Mouse (Mus musculus): ENCODE measurements around the gene Wdfy4.
A peak's percentile ranks its signal among the peaks of the same experiment; 100 is the strongest.

Gene Wdfy4

DNA sequence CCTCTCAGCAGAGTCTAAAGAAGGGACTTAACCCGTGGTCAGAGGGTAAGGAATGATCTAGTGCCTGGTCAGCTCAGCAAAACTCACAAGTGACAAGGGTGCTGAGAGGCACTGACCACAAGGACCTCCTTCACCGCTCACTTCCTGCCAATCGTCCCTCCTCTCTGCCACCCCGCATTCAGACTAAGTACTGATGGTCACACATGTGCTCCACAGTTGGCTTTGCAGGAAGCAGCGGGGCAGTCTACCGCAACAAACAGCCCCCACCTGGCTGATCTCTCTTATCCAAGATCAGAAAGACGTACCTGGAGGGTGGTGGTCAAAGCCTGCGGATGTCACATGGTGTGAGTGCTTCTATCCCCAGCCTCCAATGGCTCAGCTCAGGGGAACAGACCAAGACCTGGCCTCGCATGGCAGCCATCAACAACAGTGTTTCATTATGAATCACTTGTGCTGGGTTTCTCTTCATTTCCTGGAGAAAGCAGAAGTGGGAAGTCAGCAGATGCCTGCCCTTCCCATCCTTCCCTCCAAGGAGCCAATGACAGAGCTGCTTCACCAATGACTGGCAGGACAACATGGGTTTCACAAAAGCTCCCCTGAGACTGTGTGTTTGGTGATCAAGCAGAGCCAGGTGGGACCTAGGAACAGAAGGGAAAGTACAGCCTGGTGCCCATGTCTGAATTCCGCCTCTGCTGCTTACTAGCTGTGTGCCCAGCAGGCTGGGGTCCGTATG lies at the start of gene Wdfy4:
Gene Wdfy4 (minus strand): TSS at position 441 of the 733 bp plus-strand sequence.
- peak in 1 of 2 experiments; percentile 1 for DNase-seq (ENCODE audit: low read depth in 2 of 2, low spot score in 2 of 2)

DNA sequence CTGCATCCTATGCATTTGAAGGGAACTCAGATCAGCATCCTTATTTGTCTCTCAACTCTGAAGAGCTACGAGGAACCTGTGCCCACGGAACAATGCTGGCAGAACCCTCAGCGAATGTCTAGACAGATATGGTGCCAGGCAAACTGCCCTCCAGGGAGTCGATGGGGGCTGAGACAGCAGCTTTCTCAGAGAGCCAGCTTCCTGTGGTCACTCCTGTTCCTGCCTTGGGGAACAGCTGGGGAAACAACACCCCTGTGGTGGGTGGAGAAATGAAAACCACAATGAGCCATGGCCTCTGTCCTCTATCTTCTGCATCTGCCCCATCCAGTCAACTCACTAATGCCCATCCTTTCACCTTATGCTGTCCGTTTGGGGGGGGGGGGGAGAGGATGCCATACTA lies 46.7 kb upstream of the Wdfy4 start:
- DNase-seq (ENCODE audit: low read depth in 2 of 2, low spot score in 2 of 2): no peak

DNA sequence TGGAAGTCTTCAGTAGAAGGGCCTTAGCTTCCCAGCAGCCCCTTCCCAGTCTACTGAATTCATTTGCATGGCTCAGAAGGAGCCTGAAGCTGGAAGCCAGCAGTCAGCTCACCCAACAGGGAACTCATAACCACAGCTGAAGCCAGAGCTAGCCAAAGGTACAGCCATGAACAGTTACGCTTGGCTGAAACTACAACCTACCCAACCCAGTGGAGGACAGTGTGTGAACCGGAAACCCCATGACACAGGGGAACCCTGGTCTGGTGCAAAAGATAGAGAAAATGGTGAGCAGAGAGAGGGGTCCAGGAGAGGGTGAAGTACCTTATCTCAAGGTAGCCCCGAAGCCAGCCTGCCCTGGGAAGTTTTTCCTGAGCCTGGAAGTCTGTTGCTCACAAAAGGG lies 46.0 kb upstream of the Wdfy4 start:
- no peak for DNase-seq (ENCODE audit: low read depth in 2 of 2, low spot score in 2 of 2)

DNA sequence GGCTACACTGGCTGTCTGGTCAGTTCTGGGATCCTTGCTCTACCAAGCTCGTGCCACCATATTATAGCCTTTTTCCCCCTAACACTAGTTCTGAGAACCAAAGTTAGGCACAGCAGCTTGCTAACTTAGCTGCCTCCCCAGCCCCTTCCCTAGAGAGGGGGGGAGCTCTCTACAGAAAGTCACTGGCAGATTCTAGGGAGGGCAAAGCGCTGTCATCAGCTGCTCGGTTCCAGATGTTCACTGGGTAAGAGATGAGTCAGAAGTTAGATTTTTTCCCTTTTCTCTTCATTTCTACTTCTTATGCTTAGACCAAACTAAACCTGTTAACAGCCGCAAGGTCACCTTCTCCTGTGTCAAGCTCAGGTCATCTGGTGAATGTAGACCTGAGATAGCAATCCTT lies 45.4 kb upstream of the Wdfy4 start:
- no peak for DNase-seq (ENCODE audit: low read depth in 2 of 2, low spot score in 2 of 2)

DNA sequence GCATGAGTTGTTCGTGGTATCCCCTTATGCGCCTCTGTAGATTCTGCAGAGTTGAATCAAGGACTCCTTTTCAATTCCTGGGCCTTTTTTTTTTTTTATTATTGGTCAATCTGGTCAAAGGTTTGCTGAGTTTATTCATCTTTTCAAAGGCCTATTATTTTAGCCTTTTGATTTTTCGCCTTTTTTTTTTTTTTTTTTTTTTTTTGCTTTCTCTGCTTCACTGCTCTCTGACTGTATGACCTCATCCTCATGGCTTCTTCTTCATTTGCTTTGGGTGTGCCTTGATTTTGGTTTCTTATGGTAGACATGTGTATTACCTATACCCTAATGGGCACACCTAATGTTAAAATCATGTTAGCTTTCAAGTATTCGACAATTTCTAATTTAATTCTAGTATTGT lies 39.9 kb upstream of the Wdfy4 start:
- no peak for DNase-seq (ENCODE audit: low read depth in 2 of 2, low spot score in 2 of 2)

DNA sequence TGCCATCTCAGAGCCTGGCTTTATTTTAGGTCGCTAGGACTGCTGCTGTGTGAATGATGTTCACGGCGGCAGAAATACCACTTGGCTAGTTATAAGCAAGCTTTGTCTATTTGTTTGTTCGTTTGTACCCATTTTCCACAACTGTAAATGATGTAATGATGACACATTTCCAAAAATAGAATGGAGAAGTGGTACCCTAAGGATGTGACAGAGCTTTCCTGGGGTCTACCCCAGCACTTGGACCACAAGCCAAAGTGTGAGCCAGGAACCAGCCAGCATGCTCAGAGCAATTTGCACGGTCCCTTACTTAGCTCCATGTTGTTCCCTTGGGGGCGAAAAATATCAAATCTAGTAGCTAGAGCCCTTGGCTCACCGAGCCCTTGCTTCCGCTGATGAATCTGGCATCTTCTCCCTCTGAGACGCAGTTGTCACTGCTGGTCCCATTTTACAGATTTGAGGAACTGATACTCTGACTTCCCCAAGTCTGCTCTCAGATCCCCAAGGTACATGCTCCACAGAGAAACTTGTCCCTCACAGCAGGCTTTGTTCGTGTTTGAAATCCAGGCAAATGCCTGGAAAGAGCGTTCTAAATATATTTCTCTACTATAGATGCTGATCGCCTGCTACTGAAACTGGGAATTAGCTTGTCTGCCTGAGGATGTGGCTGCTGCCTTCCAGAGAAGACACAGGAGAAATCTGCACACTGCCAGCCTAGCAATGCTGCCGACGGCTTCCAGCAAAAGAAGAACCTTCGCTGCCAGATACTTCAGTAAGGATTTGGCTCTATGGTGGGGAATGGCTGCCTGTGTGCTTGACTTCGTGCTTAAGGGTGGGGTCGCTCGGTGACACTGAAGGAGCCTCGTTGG lies 31.3 kb upstream of the Wdfy4 start:
- DNase-seq (ENCODE audit: low read depth in 2 of 2, low spot score in 2 of 2): no peak

DNA sequence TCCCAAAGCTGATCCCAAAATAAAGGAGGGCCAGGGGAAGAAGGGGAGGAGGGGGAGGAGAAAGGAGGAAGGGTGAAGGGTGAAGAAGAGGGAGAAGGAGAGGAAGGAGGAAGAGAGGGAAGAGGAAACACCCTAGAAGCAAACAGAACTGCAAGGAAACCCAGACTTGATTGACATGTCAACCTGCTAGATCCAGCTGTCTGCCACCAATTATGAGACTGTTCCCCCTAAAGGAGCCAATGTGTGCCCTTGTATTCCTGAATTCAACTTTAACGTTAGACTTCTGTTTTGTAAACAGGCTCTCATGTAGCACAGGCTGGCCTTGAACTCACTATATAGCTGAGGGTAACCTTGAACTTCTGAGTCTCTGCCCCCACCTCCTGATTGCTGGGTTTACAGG lies 29.9 kb upstream of the Wdfy4 start:
- no peak for DNase-seq (ENCODE audit: low read depth in 2 of 2, low spot score in 2 of 2)

DNA sequence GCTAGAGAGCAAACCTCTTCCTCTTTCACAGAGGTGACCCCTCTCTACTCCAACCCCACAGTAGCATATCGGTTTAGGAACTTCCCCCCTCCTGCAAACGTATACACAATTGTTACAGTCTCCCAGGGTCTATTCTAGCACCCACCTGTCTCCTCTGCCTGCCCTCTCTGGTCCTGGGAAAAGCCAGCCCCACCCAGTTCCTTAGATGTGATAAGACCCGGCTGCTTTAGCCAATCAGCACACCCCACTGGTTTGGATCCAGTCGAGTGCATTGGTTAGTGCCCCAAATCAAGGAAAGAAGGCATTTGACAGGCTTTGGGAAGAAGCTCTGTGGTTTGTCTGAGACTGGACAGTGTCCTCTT lies 29.4 kb upstream of the Wdfy4 start:
- no peak for DNase-seq (ENCODE audit: low read depth in 2 of 2, low spot score in 2 of 2)

DNA sequence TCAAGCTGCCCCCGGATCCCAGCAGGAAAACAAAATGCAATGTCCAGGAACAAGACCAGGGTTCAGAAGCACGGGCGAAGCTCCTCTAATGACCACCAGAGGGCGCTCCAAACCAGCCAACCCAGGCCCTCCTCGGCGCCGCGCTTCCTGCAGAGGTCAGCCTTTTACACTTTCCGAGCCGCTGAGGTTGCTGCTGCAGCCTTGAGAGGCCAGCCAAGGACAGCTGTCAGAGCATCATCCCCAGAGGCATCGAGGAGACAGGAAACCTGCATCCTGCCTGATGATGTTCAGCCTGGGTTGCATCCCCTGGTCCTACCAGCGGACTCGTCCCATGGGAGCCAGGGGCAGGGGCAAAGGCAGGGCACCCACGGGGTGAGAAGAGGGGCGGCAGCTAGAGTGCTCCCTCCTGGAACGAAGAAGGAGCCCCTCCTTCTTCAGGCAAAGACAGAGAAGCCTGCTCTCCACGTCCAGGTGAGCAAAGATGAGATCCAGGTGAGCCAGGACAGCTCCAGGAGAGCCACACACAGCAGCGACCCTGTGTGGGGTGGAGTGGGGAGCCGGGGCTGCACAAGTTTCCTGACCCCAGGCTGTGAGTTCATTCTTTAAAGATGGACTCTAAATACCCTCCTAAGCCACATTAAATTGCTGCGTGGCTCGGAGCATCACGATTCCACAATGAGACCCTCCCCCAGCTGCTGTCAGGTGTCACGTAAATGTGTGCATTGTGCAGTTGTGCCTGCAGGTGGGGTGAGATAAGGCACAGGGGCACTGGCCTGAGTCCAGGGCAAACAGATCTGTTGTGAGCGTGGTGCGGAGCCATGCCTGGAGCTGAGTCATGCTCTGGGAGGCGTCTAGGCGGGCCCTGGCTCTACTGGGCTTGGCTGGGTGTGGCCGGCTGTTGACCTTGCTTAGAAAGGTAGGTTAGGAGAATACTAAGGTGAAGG lies 28.8 kb upstream of the Wdfy4 start, which contains the start of gene Arhgap22:
Gene Arhgap22 (plus strand): TSS at position 204 of the 944 bp plus-strand sequence.
- DNase-seq (ENCODE audit: low read depth in 2 of 2, low spot score in 2 of 2): peak; percentile 15 to 36

DNA sequence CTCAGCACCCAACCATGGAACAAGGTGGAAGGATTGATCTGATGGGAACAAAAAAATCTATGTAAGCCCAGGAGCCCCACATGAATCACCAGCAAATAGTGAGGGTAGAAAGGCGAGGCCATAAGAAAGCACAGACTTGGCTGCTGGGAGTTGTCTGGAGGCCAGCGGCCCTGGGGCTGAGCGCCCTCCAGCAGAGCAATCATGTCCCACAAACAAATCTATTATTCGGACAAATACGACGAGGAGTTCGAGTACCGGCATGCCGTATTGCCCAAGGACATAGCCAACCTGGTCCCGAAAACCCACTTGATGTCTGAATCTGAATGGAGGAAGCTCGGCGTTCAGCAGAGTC lies 27.6 kb upstream of the Wdfy4 start:
- no peak for DNase-seq (ENCODE audit: low read depth in 2 of 2, low spot score in 2 of 2)

DNA sequence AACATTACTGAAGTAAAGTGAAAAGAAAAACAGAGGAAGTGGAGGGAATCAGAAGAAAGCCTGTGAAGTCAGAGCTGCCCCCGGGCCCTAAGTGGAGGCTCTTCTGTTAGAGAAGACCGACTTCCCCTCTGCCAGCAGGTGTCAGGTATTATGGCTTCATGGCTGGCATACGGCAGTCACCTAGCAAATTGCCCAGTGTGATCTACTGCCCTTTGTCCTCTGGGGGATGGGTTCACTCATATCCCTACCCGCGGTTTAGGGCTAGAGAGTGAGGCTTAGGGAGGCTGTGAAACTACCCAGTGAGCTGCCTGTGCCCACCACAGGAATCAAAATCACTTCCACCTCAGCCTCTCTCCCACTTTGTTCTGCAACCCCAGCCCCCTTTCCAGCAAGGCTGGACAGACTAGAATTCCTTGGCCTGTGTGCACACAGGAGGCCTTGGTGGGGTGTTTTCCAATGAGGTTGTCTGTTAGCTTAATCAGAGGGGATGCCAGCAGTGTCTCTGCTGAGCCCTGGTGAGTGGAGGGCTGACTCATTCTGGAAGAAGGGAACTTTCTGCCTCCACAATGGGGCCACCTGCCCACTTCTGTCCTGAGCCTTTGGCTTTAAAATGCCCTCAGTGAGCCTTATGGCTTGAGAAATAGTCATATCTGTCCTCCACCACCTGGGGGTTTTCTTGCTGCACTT lies 27.1 kb upstream of the Wdfy4 start:
- DNase-seq (ENCODE audit: low read depth in 2 of 2, low spot score in 2 of 2): no peak

DNA sequence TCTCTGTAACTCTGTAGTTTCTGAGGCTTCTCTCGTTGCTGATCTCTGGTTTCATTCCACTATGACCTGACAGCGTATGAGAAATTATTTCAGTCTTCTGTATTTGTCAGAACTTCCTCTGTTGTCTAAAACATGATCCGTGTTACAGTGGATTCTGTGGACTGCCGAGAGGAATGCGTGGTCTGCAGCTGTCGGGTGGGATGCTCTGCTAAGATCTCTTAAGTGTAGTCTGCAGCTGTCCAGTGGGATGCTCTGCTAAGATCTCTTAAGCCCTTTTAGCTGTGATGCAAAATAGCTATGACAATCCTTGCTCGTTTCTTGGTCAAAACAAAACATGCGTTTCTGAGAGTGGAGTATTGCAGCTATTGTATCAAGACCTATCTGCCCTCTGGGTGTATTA lies 25.5 kb upstream of the Wdfy4 start:
- no peak for DNase-seq (ENCODE audit: low read depth in 2 of 2, low spot score in 2 of 2)

DNA sequence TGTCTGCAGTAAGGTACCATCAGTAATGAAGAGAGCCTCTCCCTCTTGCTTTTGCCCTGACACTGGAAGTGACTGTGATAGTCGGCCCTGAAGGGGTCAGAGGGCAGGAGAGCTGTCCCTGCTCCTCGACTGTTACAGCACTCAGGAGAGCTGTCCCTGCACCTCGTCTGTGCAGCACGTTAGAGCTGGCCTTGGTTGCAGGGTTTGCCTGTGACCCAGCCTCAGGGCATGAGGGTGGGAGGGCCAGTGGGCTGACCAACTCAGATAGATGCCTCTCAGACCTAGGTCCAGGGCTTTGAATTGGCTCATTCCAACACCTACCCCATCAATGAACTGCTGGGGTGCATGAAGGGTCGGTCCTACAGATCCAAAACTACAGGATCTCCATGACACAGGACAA lies 23.0 kb upstream of the Wdfy4 start:
- DNase-seq (ENCODE audit: low read depth in 2 of 2, low spot score in 2 of 2): no peak

DNA sequence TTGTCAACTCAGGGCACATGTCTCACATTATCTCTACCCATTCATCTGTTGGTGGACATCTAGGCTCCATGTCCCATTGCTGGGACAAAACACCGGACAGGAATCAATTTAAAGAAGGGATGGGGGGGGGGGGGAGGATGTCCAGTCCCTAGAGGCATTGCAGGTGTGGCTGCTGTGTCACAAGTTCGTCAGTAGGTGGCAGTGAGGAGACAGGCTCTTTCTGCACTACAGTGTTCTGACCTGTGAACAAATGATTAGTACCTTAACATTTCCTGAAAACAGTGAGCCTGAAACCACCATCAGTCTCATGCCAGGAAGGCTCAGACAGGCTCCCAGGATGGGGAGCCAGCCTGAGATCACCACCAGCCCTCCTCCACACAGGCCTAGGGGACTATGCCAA lies 21.7 kb upstream of the Wdfy4 start:
- no peak for DNase-seq (ENCODE audit: low read depth in 2 of 2, low spot score in 2 of 2)

DNA sequence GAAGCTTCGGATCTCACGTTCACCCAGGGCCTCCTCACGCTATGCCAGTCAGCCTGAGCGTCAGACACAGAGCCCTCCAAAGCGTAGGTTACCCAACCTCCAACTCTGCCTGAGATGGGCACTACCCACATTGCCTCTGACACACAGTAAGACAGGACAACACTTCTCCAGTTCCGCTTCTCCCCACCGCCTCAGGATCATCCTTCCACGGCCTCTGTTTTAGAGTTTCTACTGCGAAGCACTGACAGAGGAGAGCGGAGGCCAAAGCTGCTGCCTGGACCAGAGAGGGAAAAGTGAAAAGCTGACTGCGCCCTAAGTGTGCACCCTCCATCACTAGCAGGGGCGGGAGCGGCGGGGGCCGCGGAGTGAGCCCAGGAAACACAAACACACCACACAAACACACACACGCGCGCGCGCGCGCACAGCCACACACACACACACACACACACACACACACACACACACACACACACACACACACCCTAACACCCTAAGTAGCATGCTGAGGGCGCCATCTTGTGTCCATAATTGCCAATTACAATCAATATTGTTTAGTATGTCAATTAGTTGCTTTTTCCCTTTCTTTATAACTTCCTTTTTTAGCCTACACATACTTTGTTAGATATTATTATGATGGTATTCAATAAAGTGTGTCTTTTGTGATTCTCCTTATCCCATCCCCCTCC lies 20.1 kb upstream of the Wdfy4 start:
- DNase-seq (ENCODE audit: low read depth in 2 of 2, low spot score in 2 of 2): no peak

DNA sequence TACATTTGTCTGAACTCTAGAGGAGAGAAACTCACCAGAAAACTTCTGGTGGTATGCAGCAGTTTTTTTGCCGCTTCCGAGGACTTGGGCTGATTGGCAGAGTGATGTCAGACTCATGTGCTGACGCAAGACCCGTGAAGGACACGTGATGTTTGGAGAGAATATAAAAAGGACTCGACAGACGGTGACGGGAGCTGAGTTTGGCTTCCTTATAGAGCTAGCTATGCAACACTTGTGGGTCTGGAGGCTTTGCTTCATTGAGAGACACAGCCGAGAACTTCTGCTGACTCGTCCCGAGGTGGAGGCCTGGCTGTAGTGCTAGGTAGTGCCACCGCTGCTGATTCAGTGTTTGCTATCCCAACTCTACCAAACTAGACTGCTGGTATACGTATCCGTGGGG lies 18.5 kb upstream of the Wdfy4 start:
- DNase-seq (ENCODE audit: low read depth in 2 of 2, low spot score in 2 of 2): no peak

DNA sequence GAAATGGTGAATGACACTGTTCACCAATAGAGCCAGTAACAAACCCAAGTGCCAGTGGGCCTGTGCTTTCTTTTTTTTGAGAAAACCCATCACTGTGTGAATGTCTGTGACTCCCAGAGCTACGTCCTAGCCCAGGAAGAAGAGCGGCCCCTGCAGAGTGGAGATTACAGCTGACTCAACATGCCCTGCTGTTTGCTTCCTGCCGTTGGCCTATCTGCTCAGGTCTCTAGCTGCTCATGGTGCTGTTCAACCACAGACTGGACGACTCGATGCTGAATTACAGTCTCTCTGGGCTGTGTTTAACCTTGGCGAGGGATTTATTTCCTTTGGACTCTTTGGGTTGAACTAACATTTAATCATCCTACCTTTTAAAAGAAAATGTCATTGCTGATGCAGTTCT lies 17.6 kb upstream of the Wdfy4 start:
- DNase-seq (ENCODE audit: low read depth in 2 of 2, low spot score in 2 of 2): no peak

DNA sequence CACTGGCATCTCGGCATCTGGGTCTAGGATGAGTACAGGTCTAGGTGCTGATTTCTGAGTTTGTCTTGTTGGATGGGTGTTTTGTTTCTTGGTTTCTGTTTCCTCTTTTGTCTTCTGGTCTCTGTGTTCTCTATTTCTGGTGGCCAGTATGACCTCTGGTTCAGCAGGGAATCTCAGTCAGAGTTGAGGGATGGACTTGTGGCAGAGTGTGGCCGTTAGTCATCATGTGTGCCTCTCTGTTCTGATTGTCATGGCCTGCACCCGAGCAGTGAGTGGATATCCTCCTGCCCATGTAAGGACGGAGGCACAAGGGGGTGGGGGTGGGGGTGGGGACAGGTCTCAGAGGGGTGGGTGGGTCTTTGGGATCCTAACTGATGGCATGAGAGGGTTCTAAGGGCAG lies 16.9 kb upstream of the Wdfy4 start:
- no peak for DNase-seq (ENCODE audit: low read depth in 2 of 2, low spot score in 2 of 2)

DNA sequence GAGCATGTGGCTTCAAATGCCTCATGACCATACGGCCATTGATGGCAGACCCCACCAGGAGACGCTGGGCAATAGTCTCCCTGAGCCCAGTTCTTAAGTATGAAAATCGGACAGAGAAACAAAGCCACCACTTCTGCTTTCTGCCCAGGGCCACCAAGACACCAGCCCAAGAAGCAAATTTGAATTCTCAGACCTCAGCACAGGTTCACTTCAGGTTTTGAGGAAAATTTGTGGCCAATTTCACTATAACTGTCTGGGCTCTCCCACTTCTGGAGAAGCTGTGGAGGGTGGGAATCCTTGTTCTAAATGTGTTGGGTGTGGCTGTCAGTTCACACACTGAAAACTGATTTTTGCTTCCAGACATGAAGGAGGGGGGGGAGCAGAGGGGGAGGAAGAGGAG lies 8.9 kb upstream of the Wdfy4 start:
- DNase-seq (ENCODE audit: low read depth in 2 of 2, low spot score in 2 of 2): no peak

DNA sequence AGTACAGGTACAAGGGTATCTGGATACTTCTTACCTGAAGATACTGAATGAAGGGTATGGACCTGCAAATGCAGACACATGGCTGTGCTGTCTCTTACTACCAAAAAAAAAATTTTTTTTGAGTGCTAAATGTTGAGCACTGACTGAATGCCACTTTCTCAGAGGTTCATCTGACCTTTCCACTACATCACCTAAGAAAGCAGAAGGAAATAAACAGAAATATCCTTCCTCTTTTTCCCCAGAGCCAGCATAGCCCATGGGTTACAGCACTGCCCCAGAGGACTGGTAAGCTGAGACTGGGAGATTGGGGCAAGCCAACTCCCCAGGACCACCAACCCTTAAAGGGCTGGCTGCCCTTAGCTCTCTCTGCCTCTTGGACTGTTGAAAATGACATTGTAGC lies 8.5 kb upstream of the Wdfy4 start:
- DNase-seq (ENCODE audit: low read depth in 2 of 2, low spot score in 2 of 2): no peak
